Mouse (Mus musculus): ENCODE data around the gene Zpld1.

DNA sequence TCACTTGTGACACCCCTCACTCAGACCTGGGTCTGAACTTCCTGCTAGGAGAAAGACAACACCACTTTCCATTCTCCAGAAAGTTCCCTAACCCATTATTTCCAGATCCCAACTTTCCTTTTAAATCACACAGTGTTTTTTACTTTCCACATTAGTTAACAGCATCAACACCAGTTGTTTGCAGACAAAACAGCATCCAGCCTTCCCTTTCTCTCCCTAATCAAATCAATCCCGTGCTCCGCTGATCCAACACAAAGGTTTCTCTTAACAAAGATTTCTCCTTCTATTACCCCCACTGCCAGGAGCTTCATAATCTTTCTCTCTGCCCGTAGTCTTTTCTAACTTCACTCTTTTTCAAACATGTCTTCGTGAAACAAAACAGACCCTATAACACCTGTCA is 32.5 kb downstream of the Zpld1 start:
- TF ChIP-seq CTCF (IDR thresholded peaks at IDR 0.05; ENCODE audit: insufficient read depth, low read length) (no peak), POLR2A (IDR thresholded peaks at IDR 0.05; ENCODE audit: borderline replicate concordance, extremely low read depth, low read depth, low read length) (no peak)

Measured in lung, adult 2 months (tissue).